In genomic region chr6:50986270-50986924, GRCm38 (mm10) we compare ENCODE assay signal across 9 mouse cellular contexts.
DNase-seq lines count a peak whose midpoint lies in the region; ATAC-seq and TF ChIP-seq lines count a peak whose summit lies in the region.
"Had no signal": no experiment of that assay in that cellular context is flagged by ENCODE, and none has a peak within 500 bp of the region (broad histone marks: within the 10 kb centered on the region; RNA-seq: fewer than 3 reads in every experiment).

No protein-coding gene starts in this region.

- ATAC-seq in kidney, embryonic 15.5 days (replicated peaks; ENCODE audit: low FRiP score): no peak
- no peak; the same call in 1 of the 2 replicates for ATAC-seq in embryonic facial prominence, embryonic 15.5 days (ENCODE audit: insufficient number of reproducible peaks, low FRiP score, low TSS enrichment, low read depth)
- peak; percentile 52; the same call in 1 of the 2 replicates for ATAC-seq in limb, embryonic 13.5 days (ENCODE audit: low FRiP score, low read depth)
- ATAC-seq in lung, postnatal 0 days: no peak

- no peaks in the 10 kb centered on the region for H3K9me3 ChIP-seq in kidney, embryonic 15.5 days (replicated peaks)
- no peaks in the 10 kb centered on the region for H3K9me3 ChIP-seq in embryonic facial prominence, embryonic 15.5 days (replicated peaks)
- H3K9me3 ChIP-seq in limb, embryonic 13.5 days: no peaks in the 10 kb centered on the region
- H3K9me3 ChIP-seq in lung, postnatal 0 days (ENCODE audit: low read length): no peaks in the 10 kb centered on the region

- TF ChIP-seq EP300 in lung, postnatal 0 days (IDR thresholded peaks at IDR 0.05): no peak

- DNase-seq in kidney, adult 9 months: no peak
- DNase-seq in ZHBTc4 (ENCODE audit: low read depth, low spot score): peak; percentile 2
- no peak for DNase-seq in urinary bladder, postnatal 14 days (ENCODE audit: low spot score)
- DNase-seq in lung, postnatal 0 days (ENCODE audit: low spot score): no peak
- no peak for DNase-seq in gastrocnemius, adult 8-10 months (ENCODE audit: low spot score in 2 of 2)
- DNase-seq: lung, adult 18-20 months had no signal

- no peak overlapping the region for H3K9ac ChIP-seq in kidney, embryonic 15.5 days
- no peak overlapping the region for H3K9ac ChIP-seq in embryonic facial prominence, embryonic 15.5 days
- H3K9ac ChIP-seq in limb, embryonic 13.5 days: no peak overlapping the region
- H3K9ac ChIP-seq in lung, postnatal 0 days (replicated peaks; ENCODE audit: low read depth): no peak overlapping the region

- H3K27ac ChIP-seq in kidney, embryonic 15.5 days: peak overlapping the region; percentile 76
- H3K27ac ChIP-seq in embryonic facial prominence, embryonic 15.5 days (replicated peaks): peak overlapping the region; percentile 75
- peak overlapping the region; percentile 61 for H3K27ac ChIP-seq in limb, embryonic 13.5 days
- H3K27ac ChIP-seq in lung, postnatal 0 days (ENCODE audit: low read length): no peak overlapping the region

- no peak for TF ChIP-seq CTCF in lung, postnatal 0 days (IDR thresholded peaks at IDR 0.05)

- H3K27me3 ChIP-seq in kidney, embryonic 15.5 days: peaks cover 4% of the 10 kb centered on the region; the same call in 1 of the 2 replicates
- H3K27me3 ChIP-seq in embryonic facial prominence, embryonic 15.5 days: no peaks in the 10 kb centered on the region
- 0 out of 2 replicates have a peak, but pooled peaks cover 9% of the 10 kb centered on the region for H3K27me3 ChIP-seq in limb, embryonic 13.5 days
- H3K27me3 ChIP-seq in lung, postnatal 0 days (replicated peaks; ENCODE audit: insufficient read depth, low read length): no peaks in the 10 kb centered on the region

- no peaks in the 10 kb centered on the region for H3K36me3 ChIP-seq in kidney, embryonic 15.5 days
- H3K36me3 ChIP-seq in embryonic facial prominence, embryonic 15.5 days: no peaks in the 10 kb centered on the region
- H3K36me3 ChIP-seq in limb, embryonic 13.5 days: no peaks in the 10 kb centered on the region
- H3K36me3 ChIP-seq in lung, postnatal 0 days (ENCODE audit: insufficient read depth, low read length): no peaks in the 10 kb centered on the region

- H3K4me1 ChIP-seq in kidney, embryonic 15.5 days: peaks cover 53% of the 10 kb centered on the region
- H3K4me1 ChIP-seq in embryonic facial prominence, embryonic 15.5 days: peaks cover 49% of the 10 kb centered on the region
- peaks cover 61% of the 10 kb centered on the region for H3K4me1 ChIP-seq in limb, embryonic 13.5 days
- peaks cover 2% of the 10 kb centered on the region; the same call in 1 of the 2 replicates for H3K4me1 ChIP-seq in lung, postnatal 0 days (ENCODE audit: insufficient read depth, low read depth, low read length)

- no peak overlapping the region for H3K4me2 ChIP-seq in kidney, embryonic 15.5 days
- no peak overlapping the region for H3K4me2 ChIP-seq in embryonic facial prominence, embryonic 15.5 days (replicated peaks)
- H3K4me2 ChIP-seq in limb, embryonic 13.5 days (replicated peaks): no peak overlapping the region; the same call in 1 of the 2 replicates
- no peak overlapping the region for H3K4me2 ChIP-seq in lung, postnatal 0 days (replicated peaks; ENCODE audit: low read depth, low read length)

- H3K4me3 ChIP-seq in kidney, embryonic 15.5 days (replicated peaks): no peak overlapping the region
- no peak overlapping the region for H3K4me3 ChIP-seq in embryonic facial prominence, embryonic 15.5 days (replicated peaks)
- H3K4me3 ChIP-seq in limb, embryonic 13.5 days: no peak overlapping the region
- no peak overlapping the region for H3K4me3 ChIP-seq in lung, postnatal 0 days (ENCODE audit: low read depth, low read length)

- WGBS in kidney, embryonic 15.5 days: 61% methylated on average over 9 of the region's 9 CpGs
- 58% methylated on average over 9 of the region's 9 CpGs for WGBS in embryonic facial prominence, embryonic 15.5 days
- WGBS in limb, embryonic 13.5 days: 36% methylated on average over 9 of the region's 9 CpGs
- 75% methylated on average over 9 of the region's 9 CpGs for WGBS in lung, postnatal 0 days
